Mouse (Mus musculus) granulocyte monocyte progenitor cell, adult 5-6 weeks (primary cell): ENCODE results near the gene Scml4. TPM values are rescaled to one million over a fixed set of nuclear protein-coding genes. Genes with fewer than 3 reads are reported as not detected.
A peak's percentile ranks its signal among the peaks of the same experiment; 100 is the strongest.

Experiments used
- ATAC-seq: replicated peaks from 2 replicates; pipeline ENCODE4 v1.8.0; 2016; ENCODE audit warnings: mild to moderate bottlenecking, moderate TSS enrichment, inconsistent platforms; ENCODE audit not compliant: poor library complexity, severe bottlenecking
- total RNA-seq, 2 experiments: library from RNA; stranded (forward) in 1 of 2; stranded (reverse) in 1 of 2; fragments of 200-712, 200-1000 nt in 1 of 2; fragments of >200 nt in 1 of 2; fragmentation: Nextera tagmentation in 1 of 2; gene quantifications; 2 replicates each; pipeline ENCODE4 v1.2.3; 2014 to 2017

Gene Scml4
- total RNA-seq, 2 experiments from 2014 or later: 0.05 TPM; not detected in 1

DNA sequence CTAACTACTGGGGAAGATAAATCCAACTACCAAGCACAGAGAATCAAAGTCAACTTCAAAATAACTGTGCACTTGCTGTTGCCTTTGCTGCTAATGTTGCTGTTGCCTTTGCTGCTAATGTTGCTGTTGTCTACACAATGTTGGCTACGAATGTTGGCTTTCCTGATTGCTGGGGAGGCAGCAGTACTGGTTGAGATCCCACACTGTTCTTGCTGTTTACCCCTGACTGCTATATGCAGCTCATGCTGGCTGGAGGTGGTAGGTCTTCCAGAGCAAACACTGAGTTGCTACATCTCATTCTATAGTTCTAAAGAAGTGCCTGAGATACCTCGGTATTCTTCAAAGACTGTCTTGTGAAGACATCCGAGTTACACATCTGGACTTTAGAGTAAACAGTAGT is 36.5 kb downstream of the Scml4 start:
- no peak for ATAC-seq

DNA sequence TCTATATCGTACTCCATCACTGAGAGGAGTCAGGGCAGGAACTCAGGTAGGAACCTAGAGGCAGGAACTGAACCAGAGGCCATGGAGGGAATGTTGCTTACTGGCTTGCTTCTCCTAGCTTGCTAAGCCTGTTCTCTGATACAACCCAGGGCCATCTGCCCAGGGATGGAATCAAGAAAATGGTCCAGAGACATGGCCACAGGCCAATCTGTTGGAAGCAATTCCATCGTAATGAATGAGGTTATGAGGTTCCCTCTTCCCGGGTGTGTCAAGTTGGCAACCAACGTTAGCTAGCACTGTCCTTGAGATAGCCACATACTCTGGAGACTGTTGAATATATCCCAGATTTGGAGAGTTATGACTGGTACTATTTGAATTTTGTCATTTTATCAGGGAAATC is 37.0 kb downstream of the Scml4 start:
- ATAC-seq: no peak

DNA sequence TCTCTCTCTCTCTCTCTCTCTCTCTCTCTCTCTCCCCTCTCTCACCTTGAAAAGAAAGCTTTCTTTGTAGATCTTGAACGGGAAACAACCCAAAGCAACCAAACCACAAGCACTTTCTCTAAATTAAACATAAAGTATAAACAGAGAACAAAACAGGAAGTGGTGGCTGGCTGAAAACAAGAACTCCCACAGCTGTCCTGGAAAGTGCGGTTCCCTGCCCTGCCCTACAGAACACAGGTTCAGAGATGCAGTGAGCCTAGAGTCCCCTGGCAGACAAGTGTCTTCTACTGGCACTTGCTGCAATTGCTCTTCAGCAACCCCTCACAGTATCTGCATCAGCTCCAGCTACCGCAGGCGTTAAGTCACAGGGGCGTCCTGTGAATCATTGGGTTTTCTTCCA is 37.5 kb downstream of the Scml4 start:
- ATAC-seq: peak; percentile 75

DNA sequence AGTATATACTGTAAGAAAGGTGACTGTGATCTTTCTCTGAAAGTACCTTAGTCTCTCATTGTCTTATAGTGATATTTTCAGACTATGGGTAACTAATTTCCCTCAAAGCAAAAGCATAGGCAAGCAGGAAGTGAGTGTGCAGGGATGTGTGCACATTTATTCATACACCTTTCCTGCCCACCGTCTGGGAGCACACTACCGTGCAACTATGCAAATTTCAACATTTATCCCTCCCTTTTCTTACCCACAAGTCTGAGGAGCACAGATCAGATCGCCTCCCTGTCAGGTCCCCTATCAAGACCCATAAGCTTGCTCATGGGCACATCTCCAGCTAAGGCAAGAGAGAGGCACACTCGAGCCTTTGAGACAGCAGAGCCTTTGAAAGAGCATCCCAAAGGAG is 41.2 kb downstream of the Scml4 start:
- no peak for ATAC-seq

DNA sequence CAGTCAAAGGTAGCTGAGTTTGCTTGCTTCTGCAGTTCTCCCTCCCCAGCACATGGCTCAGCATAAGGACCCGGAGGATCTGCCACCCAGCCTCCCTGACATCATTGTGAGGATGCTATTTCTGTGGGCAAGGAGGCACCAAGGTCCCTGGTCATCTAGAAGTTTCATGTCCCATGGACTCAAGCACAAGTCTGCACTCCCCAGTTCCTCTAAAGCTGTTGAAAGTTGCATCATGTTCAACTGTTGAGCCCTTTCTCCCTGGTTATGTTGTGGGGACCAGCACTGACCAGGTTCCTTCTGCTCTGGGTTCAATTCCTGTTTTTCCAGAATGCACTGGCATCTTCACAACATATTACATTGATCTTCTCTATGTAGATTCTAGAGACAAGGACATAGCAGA is 42.9 kb downstream of the Scml4 start:
- ATAC-seq: peak; percentile 88

DNA sequence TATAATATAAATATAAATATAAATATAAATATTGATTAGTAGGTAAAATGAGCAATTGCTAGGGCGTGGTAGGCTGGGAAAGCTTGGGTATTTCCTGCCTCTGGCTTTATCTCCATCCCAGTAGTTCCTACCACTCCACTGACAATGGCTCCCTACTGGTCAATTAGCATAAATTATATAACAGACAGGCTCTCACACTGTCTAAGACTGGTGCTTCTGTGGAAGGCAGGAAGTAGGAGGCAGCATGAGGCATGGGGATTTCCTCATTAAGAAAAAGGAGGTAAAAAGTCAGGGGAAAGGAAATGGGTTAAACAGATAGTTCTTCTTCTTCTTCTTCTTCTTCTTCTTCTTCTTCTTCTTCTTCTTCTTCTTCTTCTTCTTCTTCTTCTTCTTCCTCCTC is 48.4 kb downstream of the Scml4 start:
- no peak for ATAC-seq

DNA sequence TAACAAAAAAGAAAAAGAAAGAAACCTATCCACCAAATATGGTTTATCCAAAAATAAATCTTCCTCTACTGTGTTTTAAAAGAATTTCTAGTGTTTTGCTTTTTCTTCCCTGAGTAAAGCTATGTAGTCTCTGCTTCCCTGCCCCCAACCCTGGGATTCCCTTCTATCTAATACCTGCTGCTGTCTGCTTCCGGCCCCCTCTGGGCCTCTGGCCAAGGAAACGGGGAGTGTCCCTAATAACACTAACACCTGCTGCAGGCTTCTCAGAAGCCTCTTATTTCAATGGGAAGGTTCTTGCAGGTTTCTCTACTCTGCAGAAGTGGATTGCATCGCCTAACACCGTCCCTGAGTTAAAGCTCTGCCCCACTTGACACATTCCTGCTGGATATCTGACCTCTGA is 50.4 kb downstream of the Scml4 start:
- no peak for ATAC-seq

DNA sequence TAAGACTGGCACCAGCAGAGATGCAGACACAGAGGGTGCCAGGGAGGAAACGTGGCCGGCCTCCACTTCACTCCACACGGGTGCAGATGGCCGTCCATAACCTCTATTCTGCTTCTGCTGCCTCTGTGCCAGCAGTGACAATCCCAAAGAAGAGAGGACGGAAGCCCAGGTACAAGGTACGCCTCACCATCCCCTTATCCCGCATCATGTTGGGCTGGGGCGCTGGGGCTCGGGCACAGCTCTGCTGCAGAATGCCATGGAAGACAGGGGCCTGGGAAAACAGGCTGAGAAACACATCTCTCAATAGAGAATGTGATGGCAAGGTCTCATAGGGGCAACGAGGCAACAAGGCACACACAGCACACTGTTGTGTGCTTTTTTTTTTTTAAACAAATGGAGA is 51.9 kb downstream of the Scml4 start:
- no peak for ATAC-seq

DNA sequence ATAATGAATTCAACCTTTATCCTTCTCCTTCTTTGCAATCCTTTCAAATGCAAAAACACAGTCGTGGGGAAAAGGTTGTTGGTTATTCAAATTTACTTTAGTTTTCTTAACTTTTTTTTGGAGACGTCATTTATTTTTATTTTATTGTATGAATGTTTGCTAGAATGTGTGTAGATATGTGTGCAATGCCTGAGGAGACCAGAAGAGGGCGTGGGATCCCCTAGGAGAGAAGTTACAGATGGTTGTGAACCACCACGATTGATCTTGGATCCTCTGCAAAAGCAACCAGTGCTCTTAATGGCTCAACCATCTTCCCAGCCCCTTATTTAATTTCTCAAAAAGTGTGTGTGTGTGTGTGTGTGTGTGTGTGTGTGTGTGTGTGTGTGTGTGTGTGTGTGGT is 53.0 kb downstream of the Scml4 start:
- no peak for ATAC-seq

DNA sequence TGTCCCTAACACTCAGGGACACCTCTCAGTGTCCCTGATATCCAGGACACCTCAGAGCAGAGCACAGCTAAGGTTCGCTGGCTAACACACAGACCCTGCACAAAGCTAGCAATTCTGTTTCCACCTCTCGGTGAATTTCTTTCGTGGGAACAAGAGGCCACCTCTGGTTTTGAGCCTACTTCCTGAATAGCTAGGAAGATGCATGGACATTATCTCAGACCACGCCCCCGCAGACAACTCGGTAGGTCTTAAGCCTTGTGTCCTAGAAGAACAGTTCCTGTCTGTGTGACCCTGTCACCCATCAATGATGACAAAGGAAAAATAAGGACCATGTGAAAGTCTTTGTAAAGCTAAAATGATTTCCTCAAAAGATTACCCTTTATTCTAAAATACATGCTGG is 54.0 kb downstream of the Scml4 start:
- ATAC-seq: peak; percentile 58

DNA sequence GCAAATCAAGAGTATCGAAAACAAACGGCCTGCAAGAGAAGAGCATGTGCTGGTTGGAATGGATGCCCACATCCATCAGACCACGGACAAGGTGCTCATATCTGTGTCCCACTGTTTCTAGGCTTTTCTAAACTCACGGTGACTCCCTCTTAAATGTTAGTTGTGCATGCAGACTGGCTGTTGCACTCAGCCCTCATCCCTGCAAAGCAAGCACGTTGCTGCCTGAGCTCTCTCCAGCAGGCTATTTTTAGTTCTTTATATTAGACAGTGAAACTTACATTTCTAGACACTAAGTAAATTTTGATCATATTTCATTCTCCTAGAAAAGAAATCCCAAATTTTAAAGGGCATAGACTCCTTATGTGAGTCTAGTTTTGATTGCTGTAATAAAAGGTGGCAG is 57.2 kb downstream of the Scml4 start:
- no peak for ATAC-seq

DNA sequence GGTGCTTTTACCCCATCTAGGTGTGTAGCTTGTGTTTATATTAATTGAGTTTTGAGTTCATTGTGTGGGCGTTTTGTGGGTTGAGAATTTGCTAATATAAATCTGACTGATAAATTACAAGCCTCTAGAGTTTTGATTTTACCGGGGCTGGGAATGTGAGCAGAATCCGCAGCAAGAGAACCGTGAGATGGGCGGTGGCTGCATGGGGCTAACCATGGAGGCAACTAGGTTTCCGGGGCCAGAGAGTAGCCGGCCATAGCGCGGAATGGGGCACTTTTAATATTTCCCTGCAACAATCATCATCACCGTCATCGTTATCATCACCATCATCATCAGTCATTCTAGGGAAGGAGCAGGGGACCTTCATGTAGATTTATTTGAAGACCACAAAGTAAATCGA is 59.6 kb downstream of the Scml4 start:
- no peak for ATAC-seq

DNA sequence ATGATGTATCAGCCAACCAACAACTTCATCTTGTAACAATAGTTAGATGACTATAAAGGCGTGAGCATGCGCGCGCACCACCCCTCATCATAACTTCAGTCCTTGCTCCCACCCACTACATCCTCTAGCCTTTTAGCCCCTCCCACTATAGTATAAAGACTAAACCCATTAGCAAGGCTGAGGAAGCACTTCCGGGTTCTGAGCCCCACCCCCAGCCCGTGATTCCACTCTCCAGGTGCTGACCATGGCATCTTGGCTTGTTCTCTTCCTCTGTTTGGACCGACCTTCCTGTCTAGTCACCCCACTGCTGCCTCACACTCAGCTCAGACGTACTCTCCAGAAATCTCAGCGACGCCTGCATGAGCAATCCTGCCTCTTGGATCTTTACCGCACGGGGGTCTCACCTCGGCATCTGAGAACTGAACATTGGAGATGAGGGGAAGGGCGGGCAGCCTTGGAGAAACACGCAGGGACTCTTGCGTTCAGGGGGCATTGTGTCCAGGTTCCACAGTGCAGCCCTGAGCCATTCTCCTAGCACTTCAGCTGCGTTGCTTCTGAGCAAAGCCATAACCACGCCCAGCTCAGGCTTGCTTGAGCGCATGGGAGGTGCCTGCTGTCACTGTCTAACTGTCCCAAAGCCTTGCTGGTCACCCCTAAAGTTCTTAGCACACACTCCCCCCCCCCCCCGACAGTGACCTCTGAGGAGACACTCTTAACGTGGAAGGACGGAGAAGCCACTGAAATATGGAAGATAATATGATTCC is 65.1 kb downstream of the Scml4 start:
- no peak for ATAC-seq

DNA sequence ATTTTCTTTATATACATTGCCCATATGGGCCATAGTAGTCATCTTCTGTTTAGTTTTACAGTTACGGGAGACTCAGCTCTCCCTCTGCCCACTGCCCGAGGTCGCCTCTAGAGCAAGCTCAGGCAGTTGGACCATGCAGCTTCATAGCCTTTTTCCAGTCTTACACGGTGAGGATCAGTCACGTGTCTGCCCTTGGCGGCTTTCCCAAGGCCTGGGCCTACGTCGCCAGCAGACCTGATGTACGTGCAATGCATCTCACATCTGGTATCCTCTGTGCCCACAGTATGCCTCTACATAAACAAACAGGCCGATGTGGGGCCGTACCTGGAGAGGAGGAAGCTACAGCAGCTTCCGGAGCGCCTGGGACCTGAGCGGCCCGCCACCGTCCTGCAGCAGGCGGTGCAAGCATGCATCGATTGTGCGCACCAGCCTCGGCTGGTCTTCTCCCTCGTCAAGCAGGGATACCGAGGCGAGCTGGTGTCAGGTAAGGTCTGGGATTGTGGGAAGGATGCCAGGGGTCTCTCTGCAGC is 70.0 kb downstream of the Scml4 start:
- no peak for ATAC-seq

DNA sequence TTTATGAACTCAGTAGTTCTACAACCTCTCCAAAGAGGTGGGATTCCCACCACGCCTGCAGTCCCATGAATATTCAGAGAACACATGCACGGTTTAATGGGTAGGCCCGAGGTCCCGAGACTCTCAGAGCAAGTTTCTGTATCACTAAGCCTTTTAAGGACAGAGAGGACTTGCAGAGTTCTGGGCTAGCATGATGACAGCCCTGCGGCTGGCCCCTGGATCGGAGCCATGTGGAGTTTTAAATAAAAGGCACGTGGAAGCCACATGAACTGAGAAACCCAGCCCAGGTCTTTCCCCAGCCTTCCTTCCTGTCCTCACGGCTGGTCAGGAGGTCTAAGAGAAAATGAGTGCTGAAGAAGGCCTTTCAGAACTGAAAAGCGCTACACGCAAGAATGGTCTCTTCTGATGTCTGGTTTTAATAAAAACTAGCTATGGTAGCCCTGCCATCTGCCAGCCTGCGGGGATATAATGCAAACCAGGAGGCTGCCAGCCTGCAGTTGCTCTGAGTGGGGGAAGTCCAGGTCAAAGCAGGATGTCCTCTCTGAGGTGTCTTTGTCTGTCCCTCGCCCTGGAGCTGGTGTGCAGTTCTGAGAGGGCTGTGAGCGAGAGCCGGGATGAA is 72.8 kb downstream of the Scml4 start:
- peak; percentile 30; the same call in 1 of the 2 replicates for ATAC-seq

DNA sequence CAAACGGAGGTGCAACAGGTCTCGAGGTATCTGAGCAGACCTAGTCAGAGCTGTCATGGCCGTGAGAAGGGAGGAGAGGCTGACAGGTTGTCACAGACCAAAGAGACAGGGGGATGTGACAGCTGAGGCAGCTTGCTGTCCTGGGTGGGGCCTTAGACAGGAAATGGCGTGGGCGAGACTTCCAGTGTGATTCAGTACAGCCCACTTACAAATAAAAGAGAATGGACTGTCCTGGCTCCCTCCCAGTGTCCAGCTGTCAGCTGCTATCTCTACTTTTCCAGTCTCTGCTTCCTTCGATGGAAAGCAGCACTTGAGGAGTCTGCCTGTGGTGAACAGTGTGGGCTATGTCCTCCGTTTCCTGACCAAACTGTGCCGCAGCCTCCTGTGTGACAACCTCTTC is 74.5 kb downstream of the Scml4 start:
- ATAC-seq: no peak

DNA sequence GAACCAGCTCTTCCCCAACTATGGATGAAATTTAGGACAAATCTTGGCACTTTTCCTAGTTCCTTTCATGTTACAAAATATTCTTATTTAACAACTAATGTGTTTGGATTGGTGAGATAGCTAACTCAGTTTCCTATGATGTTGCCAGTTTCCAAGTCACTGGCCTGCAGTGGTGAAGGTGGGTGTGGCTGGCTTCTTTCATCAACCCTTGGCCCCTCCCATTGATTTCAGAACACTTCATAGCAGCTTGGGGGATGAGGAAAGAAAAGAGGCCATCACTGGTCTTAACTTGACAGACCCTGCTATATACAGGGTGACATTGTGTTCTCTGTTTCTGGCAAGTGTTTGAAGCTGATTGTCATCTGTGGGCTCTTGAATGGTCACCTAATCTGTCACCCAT is 76.0 kb downstream of the Scml4 start:
- peak; percentile 83 for ATAC-seq

DNA sequence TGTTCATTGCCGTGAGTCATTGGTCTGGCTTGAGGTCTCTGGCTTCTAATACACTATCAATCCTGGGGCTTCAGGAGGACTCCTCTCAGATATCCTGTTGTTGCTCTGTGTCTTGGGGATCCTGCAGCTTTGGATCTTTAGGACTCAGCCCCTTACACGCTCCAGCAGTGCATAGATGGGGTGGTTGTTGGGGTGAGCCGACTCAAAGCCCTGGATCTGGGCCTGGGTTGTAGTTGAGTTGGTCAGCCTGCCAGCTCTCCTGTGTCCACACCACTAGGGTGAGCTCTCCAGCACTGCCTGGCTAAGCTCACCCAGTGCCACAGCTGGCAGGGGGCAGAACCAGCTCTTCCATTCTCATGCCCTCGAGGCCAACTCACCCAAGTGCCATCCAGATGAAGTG is 78.2 kb downstream of the Scml4 start:
- ATAC-seq: no peak

DNA sequence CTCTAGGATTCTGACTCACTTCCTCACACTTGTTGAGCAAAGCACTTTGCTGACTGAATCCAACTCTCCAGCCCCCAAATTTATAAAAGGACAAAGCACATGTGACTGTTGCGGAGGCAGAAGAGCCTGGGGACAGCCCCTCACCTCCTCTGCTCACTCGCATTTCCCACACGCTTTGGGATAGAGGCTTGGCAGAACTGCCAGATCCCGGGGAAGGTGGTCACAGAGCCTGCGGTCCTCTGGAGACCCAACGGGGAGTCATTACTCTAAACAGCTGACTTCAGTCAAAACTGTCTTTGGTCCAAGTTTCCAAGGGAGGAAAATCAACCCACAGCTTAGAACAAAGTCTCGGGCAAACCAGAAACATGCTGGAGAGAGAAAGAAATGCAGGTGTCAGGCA is 79.5 kb downstream of the Scml4 start:
- no peak for ATAC-seq

DNA sequence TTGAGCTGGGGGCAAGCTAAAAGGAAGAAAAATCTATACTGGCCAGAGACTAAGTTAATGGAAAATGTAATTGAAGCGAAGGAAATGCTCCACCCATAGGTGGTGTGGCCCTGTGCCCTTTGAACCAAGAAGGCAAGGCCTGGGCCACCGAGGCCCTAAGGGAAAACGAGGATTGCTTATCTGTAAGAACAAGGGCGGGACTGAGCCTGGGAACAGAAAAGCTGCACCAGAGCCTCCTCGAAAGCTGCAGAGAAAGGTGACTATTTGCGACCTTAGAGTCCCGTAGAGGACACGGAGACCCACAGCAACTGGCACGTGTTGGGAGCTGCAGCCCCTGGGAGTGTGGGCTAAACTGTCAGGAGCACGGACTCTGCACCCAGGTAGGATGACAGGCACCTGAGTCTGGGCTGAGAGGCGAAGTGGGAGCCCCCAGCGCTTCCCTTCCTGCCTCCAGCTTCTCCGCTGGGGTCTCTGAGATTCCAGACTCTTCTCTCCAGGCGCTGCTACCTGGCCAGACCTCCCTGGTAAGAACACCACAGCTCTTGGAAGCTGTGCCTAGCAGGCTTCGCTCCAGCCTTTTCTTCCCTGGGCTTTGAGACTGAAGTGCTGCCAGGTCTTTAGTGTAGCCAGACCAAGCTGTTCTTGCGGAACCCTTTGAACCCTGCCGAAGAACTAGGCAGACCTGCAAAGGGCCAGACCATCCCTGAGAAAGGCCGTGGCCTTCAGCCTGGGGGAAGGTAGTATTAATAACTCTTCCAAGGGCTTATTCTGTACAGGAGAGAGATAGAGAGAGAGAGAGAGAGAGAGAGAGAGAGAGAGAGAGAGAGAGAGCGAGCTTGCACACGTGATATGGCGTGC is 80.3 kb downstream of the Scml4 start:
- no peak for ATAC-seq

DNA sequence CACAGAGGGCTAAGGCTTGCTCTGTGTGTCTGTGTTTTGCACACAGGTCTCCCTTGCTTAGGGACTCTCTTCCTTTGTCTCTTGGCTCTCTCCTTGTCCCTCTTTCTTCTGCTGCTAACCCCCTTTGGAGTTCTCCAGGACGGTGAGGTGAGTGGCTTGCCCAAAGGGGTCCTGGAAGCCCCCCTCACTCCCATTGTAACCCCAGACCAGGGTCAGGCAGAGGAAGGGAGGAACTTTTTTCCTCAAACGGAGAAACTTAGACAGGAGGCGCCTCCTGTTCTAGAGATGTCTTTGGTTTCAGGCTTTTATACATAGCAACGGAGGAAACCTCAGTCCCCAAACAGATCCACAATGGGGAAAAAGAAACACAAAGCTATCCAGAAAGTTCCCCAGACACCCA is 81.1 kb downstream of the Scml4 start:
- no peak for ATAC-seq
